Mouse (Mus musculus) embryonic facial prominence, embryonic 10.5 days (tissue): Measurements from ENCODE around the gene Dab2ip. TPM values are rescaled to one million over a fixed set of nuclear protein-coding genes. Genes with fewer than 3 reads are reported as not detected.
A peak's percentile ranks its signal among the peaks of the same experiment; 100 is the strongest.

Experiments
- DNase-seq: peaks from one replicate; pipeline ENCODE4 v3.0.0-alpha.2; 2017; ENCODE audit warnings: low spot score
- H3K27ac ChIP-seq: fragments of 300-500 bp; sonication (generic); replicated peaks from 2 replicates; pipeline ENCODE4 v1.5.1; 2016; ENCODE audit warnings: mild to moderate bottlenecking
- H3K27me3 ChIP-seq: fragments of 300-500 bp; sonication (generic); replicated peaks from 2 replicates; pipeline ENCODE4 v1.6.1; 2016; ENCODE audit warnings: low read depth, mild to moderate bottlenecking; ENCODE audit not compliant: poor library complexity, severe bottlenecking
- H3K36me3 ChIP-seq: fragments of 300-500 bp; sonication (generic); replicated peaks from 2 replicates; pipeline ENCODE4 v1.6.1; 2016; ENCODE audit warnings: mild to moderate bottlenecking, moderate library complexity
- H3K4me1 ChIP-seq: fragments of 300-500 bp; sonication (generic); 2 replicates; pipeline ENCODE4 v1.6.1; 2016
- H3K4me3 ChIP-seq: fragments of 300-500 bp; sonication (generic); 2 replicates; pipeline ENCODE4 v1.5.1; 2016; ENCODE audit warnings: mild to moderate bottlenecking, moderate library complexity
- H3K9me3 ChIP-seq: fragments of 300-500 bp; sonication (generic); 2 replicates; pipeline ENCODE4 v1.6.1; 2016; ENCODE audit warnings: mild to moderate bottlenecking
- WGBS: fragments of 180-500 bp; shearing (Covaris S2); methylation state at CpG from one replicate; pipeline ENCODE4 v1.1.7; 2016; 5-methylcytosine and 5-hydroxymethylcytosine counted together
- polyA plus RNA-seq: library from polyadenylated mRNA; unstranded; fragments of >200 nt; fragmentation: Nextera tagmentation; extraction: Ambion mirVana; gene quantifications from 2 replicates; pipeline ENCODE4 v1.2.1, GENCODE M21; 2016

Dab2ip gene
- polyA plus RNA-seq, 1 experiment from 2014 or later: 34.7 TPM

- Histone ChIP-seq H3K4me3 (no peak overlapping the region), H3K36me3 (no peaks in the 10 kb centered on the region), H3K27ac (no peak overlapping the region), H3K9me3 (no peaks in the 10 kb centered on the region), H3K27me3 (no peaks in the 10 kb centered on the region), H3K4me1 (no peaks in the 10 kb centered on the region)
- no peak for DNase-seq
- WGBS: 87% methylated on average over 6 of the region's 6 CpGs
These were observed 7.2 kb downstream of the Dab2ip start for GRCm38 (mm10) chr2:35565051-35565836.

- 81% methylated on average over 11 of the region's 11 CpGs for WGBS
- no peak for DNase-seq
- Histone ChIP-seq H3K9me3 (no peaks in the 10 kb centered on the region), H3K27ac (no peak overlapping the region), H3K4me1 (peaks cover 6% of the 10 kb centered on the region; the same call in 1 of the 2 replicates), H3K27me3 (no peaks in the 10 kb centered on the region), H3K4me3 (no peak overlapping the region), H3K36me3 (no peaks in the 10 kb centered on the region)
These were observed 9.1 kb downstream of the Dab2ip start for GRCm38 (mm10) chr2:35566957-35567693.

- no peak overlapping the region for H3K27ac ChIP-seq
- H3K4me1 ChIP-seq: peaks cover 6% of the 10 kb centered on the region; the same call in 1 of the 2 replicates
- DNase-seq: no peak
- H3K36me3 ChIP-seq: no peaks in the 10 kb centered on the region
- WGBS: 92% methylated on average over 4 of the region's 4 CpGs
- no peak overlapping the region for H3K4me3 ChIP-seq
- no peaks in the 10 kb centered on the region for H3K27me3 ChIP-seq
- H3K9me3 ChIP-seq: no peaks in the 10 kb centered on the region
These were observed 9.7 kb downstream of the Dab2ip start for GRCm38 (mm10) chr2:35567694-35568149.

GRCm38 (mm10) chr2:35570743-35571142, 12.7 kb downstream of the Dab2ip start:
- WGBS: 68% methylated on average over 4 of the region's 4 CpGs
- Histone ChIP-seq H3K36me3 (no peaks in the 10 kb centered on the region), H3K27me3 (0 out of 2 replicates have a peak, but pooled peaks cover 6% of the 10 kb centered on the region), H3K4me1 (peaks cover 6% of the 10 kb centered on the region; the same call in 1 of the 2 replicates), H3K4me3 (no peak overlapping the region), H3K27ac (no peak overlapping the region), H3K9me3 (no peaks in the 10 kb centered on the region)
- no peak for DNase-seq

- Histone ChIP-seq H3K4me3 (no peak overlapping the region), H3K27me3 (peaks cover 32% of the 10 kb centered on the region), H3K27ac (no peak overlapping the region), H3K4me1 (peaks cover 6% of the 10 kb centered on the region; the same call in 1 of the 2 replicates), H3K9me3 (no peaks in the 10 kb centered on the region), H3K36me3 (no peaks in the 10 kb centered on the region)
- WGBS: 53% methylated on average over 1 of the region's 1 CpGs
- DNase-seq: no peak
These were observed 16.6 kb downstream of the Dab2ip start for GRCm38 (mm10) chr2:35574643-35575042.

GRCm38 (mm10) chr2:35576675-35577074, 18.6 kb downstream of the Dab2ip start:
- Histone ChIP-seq H3K27ac (no peak overlapping the region), H3K27me3 (peaks cover 52% of the 10 kb centered on the region), H3K9me3 (no peaks in the 10 kb centered on the region), H3K4me3 (no peak overlapping the region), H3K36me3 (no peaks in the 10 kb centered on the region), H3K4me1 (peaks cover 6% of the 10 kb centered on the region)
- no peak for DNase-seq
- WGBS: 85% methylated on average over 3 of the region's 3 CpGs

- H3K36me3 ChIP-seq: no peaks in the 10 kb centered on the region
- no peak overlapping the region for H3K27ac ChIP-seq
- H3K9me3 ChIP-seq: no peaks in the 10 kb centered on the region
- no peak overlapping the region for H3K4me3 ChIP-seq
- peaks cover 38% of the 10 kb centered on the region for H3K4me1 ChIP-seq
- peaks cover 80% of the 10 kb centered on the region for H3K27me3 ChIP-seq
- DNase-seq: no peak
- WGBS: 77% methylated on average over 4 of the region's 4 CpGs
These were observed 22.0 kb downstream of the Dab2ip start for GRCm38 (mm10) chr2:35580111-35580510.

- H3K4me3 ChIP-seq: peak overlapping the region; percentile 68
- peaks cover 49% of the 10 kb centered on the region for H3K4me1 ChIP-seq
- peak; percentile 74 for DNase-seq
- no peaks in the 10 kb centered on the region for H3K9me3 ChIP-seq
- peak overlapping the region; percentile 86 for H3K27ac ChIP-seq
- H3K27me3 ChIP-seq: peaks cover 96% of the 10 kb centered on the region
- under 1% methylated on average over 76 of the region's 76 CpGs for WGBS
- no peaks in the 10 kb centered on the region for H3K36me3 ChIP-seq
These were observed 23.7 kb downstream of the Dab2ip start for GRCm38 (mm10) chr2:35581501-35582340.

- H3K4me1 ChIP-seq: peaks cover 56% of the 10 kb centered on the region
- peak overlapping the region; percentile 86 for H3K27ac ChIP-seq
- peaks cover 99% of the 10 kb centered on the region for H3K27me3 ChIP-seq
- peak overlapping the region; percentile 68 for H3K4me3 ChIP-seq
- WGBS: under 1% methylated on average over 46 of the region's 46 CpGs
- H3K9me3 ChIP-seq: no peaks in the 10 kb centered on the region
- DNase-seq: peak; percentile 70
- H3K36me3 ChIP-seq: no peaks in the 10 kb centered on the region
These were observed 24.4 kb downstream of the Dab2ip start for GRCm38 (mm10) chr2:35582341-35582941.

- peak overlapping the region; percentile 68 for H3K4me3 ChIP-seq
- 44% methylated on average over 5 of the region's 5 CpGs for WGBS
- H3K9me3 ChIP-seq: no peaks in the 10 kb centered on the region
- no peaks in the 10 kb centered on the region for H3K36me3 ChIP-seq
- peaks cover 65% of the 10 kb centered on the region for H3K4me1 ChIP-seq
- H3K27ac ChIP-seq: no peak overlapping the region
- no peak for DNase-seq
- peaks cover 99% of the 10 kb centered on the region for H3K27me3 ChIP-seq
These were observed 25.3 kb downstream of the Dab2ip start for GRCm38 (mm10) chr2:35583406-35583805.

GRCm38 (mm10) chr2:35584011-35584410, 25.9 kb downstream of the Dab2ip start:
- Histone ChIP-seq H3K27ac (no peak overlapping the region), H3K9me3 (no peaks in the 10 kb centered on the region), H3K4me1 (peaks cover 71% of the 10 kb centered on the region), H3K36me3 (no peaks in the 10 kb centered on the region), H3K27me3 (peaks cover 99% of the 10 kb centered on the region), H3K4me3 (no peak overlapping the region)
- 76% methylated on average over 3 of the region's 3 CpGs for WGBS
- DNase-seq: no peak

GRCm38 (mm10) chr2:35588368-35588767, 30.3 kb downstream of the Dab2ip start:
- WGBS: 35% methylated on average over 9 of the region's 9 CpGs
- no peak for DNase-seq
- Histone ChIP-seq H3K27me3 (peaks cover 88% of the 10 kb centered on the region), H3K36me3 (no peaks in the 10 kb centered on the region), H3K9me3 (no peaks in the 10 kb centered on the region), H3K4me1 (peaks cover 71% of the 10 kb centered on the region), H3K27ac (no peak overlapping the region; the same call in 1 of the 2 replicates), H3K4me3 (no peak overlapping the region)
